Mouse (Mus musculus) cerebellum, postnatal 14 days (tissue): Measurements from ENCODE around the gene Stk24.

Experiments
- DNase-seq, 2 experiments: peaks; one replicate each; pipeline ENCODE4 v3.0.0; 2021; ENCODE audit warnings: mixed read lengths in 2 of 2

Stk24 gene

GRCm38 (mm10) chr14:121259789-121260188 is 120.0 kb downstream of the Stk24 start:
- peak; percentile 74 to 76 for DNase-seq

GRCm38 (mm10) chr14:121259332-121259731 is 120.5 kb downstream of the Stk24 start:
- no peak for DNase-seq

- no peak for DNase-seq
These were observed 122.9 kb downstream of the Stk24 start for GRCm38 (mm10) chr14:121256896-121257295.

- no peak for DNase-seq
These were observed 124.3 kb downstream of the Stk24 start for GRCm38 (mm10) chr14:121255469-121255868.

DNA sequence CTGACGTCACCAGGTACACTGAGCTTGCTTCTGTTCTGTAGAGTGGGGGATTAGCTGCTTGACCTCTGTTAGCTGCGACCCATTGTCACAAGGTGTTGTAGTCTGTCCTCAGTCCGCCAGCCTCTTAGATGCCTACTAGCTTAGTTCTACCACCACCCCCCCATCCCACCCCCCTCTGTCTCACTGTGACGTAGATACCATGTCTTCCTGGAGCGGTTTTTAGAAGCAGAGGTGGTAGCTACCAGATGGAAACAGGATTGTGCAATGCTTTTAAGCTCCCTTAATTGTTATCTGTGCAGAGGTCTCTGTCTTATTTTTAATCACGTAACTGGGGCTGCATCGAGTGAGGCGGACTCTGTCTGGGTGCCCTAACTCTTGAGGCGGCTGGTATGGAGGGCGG is 124.9 kb downstream of the Stk24 start:
- DNase-seq = no peak

- DNase-seq = no peak
These were observed 127.3 kb downstream of the Stk24 start for GRCm38 (mm10) chr14:121252542-121252941.

DNA sequence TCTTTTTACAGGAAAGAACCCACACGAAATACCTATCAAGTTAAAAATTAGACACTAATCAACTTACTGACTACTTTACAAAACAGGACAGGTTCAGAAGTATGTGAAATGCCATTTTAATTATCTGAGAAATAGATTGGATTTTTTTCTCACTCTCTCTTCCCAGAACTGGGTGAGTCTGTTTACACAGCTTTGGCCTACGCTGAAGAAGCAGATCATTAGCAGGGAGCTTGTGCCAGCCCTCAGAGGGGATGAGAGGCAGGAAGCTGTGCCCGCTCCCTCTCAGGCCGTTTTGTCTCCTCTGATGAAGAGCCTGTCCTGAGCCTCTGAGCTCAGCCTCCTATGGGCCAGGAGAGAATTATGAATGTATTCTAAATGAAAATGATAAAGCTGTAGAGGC is 128.1 kb downstream of the Stk24 start:
- DNase-seq = no peak

GRCm38 (mm10) chr14:121251099-121251498 is 128.7 kb downstream of the Stk24 start:
- DNase-seq = no peak

DNA sequence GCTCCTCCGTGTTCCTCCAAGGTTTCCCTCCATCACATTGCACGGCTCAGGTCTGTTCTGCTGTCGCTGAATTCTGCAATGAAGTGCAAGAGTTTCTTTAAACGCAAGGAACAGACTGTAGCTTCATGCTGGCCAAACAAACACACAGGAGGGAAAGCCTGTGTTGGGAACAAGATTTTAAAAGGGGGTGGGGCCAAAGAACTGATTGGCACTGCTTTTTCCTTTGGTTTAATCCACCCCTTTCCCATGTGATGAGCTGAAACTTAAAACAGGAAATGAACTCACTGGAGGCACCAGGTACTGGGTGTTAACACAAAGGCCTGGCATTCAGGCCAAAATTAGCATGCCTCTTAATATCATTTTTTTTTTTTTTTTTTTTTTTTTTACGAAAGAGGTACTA is 131.5 kb downstream of the Stk24 start:
- DNase-seq = no peak

GRCm38 (mm10) chr14:121247287-121247686 is 132.5 kb downstream of the Stk24 start:
- no peak for DNase-seq

- no peak for DNase-seq
These were observed 133.6 kb downstream of the Stk24 start for GRCm38 (mm10) chr14:121246048-121246731.

DNA sequence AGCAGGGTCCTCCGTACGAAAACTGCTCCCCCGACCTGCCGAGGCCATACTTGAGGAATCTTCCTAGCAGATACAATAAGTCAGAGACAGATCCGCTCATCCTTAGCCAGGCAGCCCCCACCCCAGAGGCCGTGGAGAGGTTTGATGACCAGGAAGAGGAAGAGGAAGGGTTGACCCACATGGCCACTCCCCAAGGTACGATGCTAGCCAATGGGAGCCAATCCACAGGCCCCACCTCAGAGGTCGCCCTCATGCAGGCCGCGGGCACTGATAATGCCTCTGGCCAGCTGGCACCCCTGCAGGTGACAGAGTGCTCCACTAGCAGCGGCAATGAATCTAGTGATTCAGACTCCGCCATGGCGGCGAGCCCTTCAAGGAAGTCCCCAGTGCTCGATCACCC is 135.7 kb downstream of the Stk24 start:
- DNase-seq = no peak

DNA sequence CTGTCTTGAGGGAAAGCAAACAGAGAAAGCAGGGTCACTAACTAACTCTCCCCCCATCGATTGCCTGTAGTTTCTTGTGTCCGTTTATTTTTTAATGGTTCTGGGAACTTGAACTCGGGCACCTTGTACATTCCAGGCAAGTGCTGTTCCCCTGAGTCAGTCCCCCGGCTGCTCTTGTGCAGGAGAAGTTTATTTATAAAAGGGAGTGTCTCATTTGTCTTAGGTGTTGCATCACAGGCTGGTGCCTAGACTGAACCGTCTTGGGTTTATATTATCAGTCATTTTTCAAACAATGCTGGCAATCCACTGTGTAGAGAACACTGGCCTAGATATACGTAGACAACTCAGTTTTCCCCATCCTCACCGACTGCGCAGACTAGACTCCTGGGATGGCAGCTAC is 140.4 kb downstream of the Stk24 start:
- no peak for DNase-seq

GRCm38 (mm10) chr14:121238727-121239126 is 141.1 kb downstream of the Stk24 start:
- DNase-seq = no peak

GRCm38 (mm10) chr14:121236736-121237135 is 143.1 kb downstream of the Stk24 start:
- no peak for DNase-seq
